Mouse (Mus musculus): ENCODE measurements around the gene Auts2.
A peak's percentile ranks its signal among the peaks of the same experiment; 100 is the strongest.

Gene Auts2

GRCm38 (mm10) chr5:131654206-131654605 lies 888.9 kb downstream of the Auts2 start:
- DNase-seq (ENCODE audit: low spot score), result no peak

DNA sequence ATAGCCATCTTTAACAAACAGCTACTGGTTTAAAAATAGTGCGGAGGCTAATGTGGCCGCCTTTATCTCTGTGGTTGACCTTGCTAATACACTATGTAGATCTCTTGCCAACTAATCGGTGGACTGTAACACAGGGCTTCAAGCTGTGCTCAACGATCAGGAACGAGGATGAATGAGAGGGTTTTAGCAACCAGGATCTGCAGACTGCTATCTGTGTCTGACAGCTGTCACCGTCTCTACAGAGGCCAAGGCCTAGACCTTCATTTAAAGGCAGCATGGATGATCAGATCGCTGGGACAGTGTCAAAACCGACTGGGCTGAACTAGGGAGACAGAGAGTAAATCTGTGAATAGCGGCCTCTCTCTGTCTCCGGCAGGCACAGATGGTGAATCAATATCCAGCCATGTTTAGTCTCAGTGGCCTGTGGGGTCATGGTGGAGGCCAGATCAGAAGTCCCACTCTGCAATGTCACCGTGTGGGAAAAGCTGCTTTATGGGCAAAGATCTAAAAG lies 892.7 kb downstream of the Auts2 start:
- peak; percentile 35 for DNase-seq (ENCODE audit: low spot score)

GRCm38 (mm10) chr5:131647683-131648119 lies 895.4 kb downstream of the Auts2 start:
- DNase-seq (ENCODE audit: low spot score), result peak; percentile 16

GRCm38 (mm10) chr5:131647104-131647682 lies 896.0 kb downstream of the Auts2 start:
- no peak for DNase-seq (ENCODE audit: low spot score)

- DNase-seq (ENCODE audit: low spot score), result no peak
These were observed 896.9 kb downstream of the Auts2 start for GRCm38 (mm10) chr5:131646192-131646775.

- DNase-seq (ENCODE audit: low spot score), result no peak
These were observed 897.6 kb downstream of the Auts2 start for GRCm38 (mm10) chr5:131645341-131646191.

GRCm38 (mm10) chr5:131644331-131644730 lies 898.8 kb downstream of the Auts2 start:
- no peak for DNase-seq (ENCODE audit: low spot score)

GRCm38 (mm10) chr5:131643176-131644174 lies 899.7 kb downstream of the Auts2 start:
- DNase-seq (ENCODE audit: low spot score), result no peak

GRCm38 (mm10) chr5:131642752-131643151 lies 900.4 kb downstream of the Auts2 start:
- DNase-seq (ENCODE audit: low spot score), result no peak

DNA sequence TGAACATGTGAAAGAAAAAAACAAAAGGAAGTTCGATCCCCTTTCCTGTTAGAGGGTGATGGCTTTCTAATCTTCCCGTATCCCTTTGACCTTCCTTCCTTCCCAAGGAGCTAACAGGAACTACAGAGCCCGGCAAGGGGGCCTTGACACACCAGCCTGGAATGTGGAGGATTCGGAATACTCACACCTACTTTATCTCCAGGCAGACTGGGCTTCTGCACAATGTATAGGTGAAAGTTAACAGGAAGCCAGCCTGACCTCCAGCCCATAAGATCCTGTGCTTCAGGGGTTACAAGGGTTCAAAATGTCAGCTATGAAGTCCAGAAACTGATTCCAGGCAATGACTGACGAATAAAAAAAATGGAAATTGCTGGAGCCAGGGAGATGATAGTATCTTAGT lies 906.7 kb downstream of the Auts2 start:
- DNase-seq (ENCODE audit: low spot score), result no peak

GRCm38 (mm10) chr5:131634731-131635130 lies 908.4 kb downstream of the Auts2 start:
- no peak for DNase-seq (ENCODE audit: low spot score)

DNA sequence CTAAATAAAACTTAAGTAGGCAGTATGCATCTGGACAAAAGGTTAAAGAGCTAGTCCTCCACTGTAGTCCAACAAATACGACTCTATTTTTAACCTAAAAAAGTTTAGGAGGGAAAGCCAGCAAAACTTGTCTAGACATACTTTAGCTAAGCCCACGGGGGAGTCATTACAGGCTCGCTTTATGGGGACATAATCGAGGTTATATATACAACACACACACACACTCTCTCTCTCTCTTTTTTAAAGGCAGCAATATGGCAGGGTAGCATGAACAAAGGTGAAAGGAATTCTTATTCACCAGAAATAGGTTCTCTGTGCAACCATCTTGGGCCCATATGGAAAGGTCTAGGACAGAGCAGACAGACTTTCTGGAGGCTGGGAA lies 911.2 kb downstream of the Auts2 start:
- no peak for DNase-seq (ENCODE audit: low spot score)

- no peak for DNase-seq (ENCODE audit: low spot score)
These were observed 911.8 kb downstream of the Auts2 start for GRCm38 (mm10) chr5:131631038-131631997.

DNA sequence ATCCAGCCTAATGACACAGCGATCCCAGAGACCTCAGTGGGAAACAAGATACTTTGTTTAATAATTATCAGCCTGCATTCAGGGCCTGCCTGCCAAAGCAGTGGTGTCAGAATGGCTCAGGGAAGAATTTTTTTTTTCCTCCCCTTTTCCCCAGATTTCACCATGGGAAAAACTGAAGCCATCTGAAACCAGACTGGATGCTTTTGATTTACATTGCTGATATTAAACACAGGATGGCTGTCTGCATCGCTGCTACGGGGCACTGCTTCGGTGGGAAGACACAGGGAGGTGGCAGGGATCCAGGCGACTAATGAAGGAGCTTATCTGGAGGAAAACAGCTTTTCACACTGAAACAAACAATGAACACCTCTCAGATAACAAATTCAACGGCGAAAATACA lies 912.6 kb downstream of the Auts2 start:
- DNase-seq (ENCODE audit: low spot score), result no peak

GRCm38 (mm10) chr5:131616113-131616876 lies 926.8 kb downstream of the Auts2 start:
- DNase-seq (ENCODE audit: low spot score), result no peak

- no peak for DNase-seq (ENCODE audit: low spot score)
These were observed 928.9 kb downstream of the Auts2 start for GRCm38 (mm10) chr5:131614238-131614637.

GRCm38 (mm10) chr5:131613301-131613700 lies 929.8 kb downstream of the Auts2 start:
- no peak for DNase-seq (ENCODE audit: low spot score)

GRCm38 (mm10) chr5:131610702-131611101 lies 932.4 kb downstream of the Auts2 start:
- DNase-seq (ENCODE audit: low spot score), result no peak

DNA sequence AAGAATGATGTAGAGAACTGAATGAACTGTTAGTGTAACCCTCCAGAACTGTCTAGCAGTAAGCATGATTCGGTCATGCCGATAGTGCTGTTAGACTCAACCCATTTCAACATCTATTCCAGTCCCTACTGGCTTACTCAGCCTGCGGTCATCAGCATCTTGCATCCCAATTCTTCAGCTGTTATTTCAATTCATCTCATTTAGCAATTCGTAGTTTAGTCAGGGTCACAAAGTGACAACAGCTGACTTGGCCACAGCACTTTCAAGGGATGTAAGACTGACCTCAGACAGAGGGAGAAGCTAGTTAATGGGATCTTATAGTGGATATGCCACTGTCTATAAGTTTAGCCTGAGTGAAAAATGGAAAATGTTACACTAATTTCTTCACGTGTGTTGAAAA lies 936.4 kb downstream of the Auts2 start:
- no peak for DNase-seq (ENCODE audit: low spot score)

Data from ovary, adult 18-20 months (tissue).